Mouse (Mus musculus) urinary bladder, adult 18-20 months (tissue): ENCODE results near the gene Bloc1s2.
"Not testable (repeated sequence)": the region's sequence is repeated elsewhere in the genome, so short reads cannot be mapped to it uniquely, and the experiment has no call there.

Source experiments
- DNase-seq, 2 experiments: peaks; one replicate each; pipeline ENCODE4 v3.0.0; 2022; ENCODE audit warnings: low spot score in 2 of 2, mixed read lengths in 2 of 2

Gene Bloc1s2

GRCm38 (mm10) chr19:44127729-44128497 lies 18.3 kb downstream of the Bloc1s2 start:
- no peak for DNase-seq

DNA sequence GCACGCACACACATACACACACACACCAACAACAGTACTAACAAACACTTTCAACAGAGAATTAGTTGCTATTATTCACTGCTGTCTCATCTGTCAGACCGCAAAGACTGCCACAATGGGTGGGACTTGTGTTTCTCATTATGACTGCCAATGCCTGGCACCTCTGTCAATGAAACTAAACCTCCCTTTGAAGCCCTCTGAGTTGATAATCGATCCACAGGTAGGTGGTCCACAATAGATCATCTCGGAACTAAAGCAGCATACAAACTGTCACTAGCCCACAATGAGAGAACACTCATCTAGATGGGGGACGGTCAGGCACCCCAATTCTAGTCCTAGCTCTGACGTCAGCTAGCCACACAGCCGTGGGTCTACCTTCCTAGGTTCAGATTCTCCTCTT lies 25.1 kb downstream of the Bloc1s2 start:
- DNase-seq = no peak

DNA sequence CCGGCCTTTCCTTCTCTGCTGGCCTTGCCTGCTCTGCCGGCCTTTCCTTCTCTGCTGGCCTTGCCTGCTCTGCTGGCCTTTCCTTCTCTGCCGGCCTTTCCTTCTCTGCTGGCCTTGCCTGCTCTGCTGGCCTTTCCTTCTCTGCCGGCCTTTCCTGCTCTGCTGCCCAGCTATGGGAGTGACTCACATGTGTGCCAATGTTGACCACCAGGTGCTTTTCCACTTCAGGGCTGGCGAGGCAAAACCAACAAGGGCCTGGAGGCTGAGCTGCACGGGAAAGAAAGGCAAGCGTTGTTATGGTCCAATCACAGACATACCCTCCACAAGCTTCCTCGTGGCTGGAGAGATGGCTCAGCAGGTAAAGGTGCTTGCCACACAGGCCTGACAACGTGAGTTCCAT lies 25.6 kb downstream of the Bloc1s2 start:
- not testable (repeated sequence) for DNase-seq

GRCm38 (mm10) chr19:44117793-44118192 lies 28.5 kb downstream of the Bloc1s2 start:
- DNase-seq = no peak

- no peak for DNase-seq
Measured at GRCm38 (mm10) chr19:44111706-44112105, 34.5 kb downstream of the Bloc1s2 start.

GRCm38 (mm10) chr19:44110356-44110755 lies 35.9 kb downstream of the Bloc1s2 start:
- no peak for DNase-seq

GRCm38 (mm10) chr19:44108996-44109395 lies 37.2 kb downstream of the Bloc1s2 start:
- DNase-seq = no peak

- peak in 1 of 2 experiments; percentile 4 for DNase-seq
Measured at GRCm38 (mm10) chr19:44107661-44108521, 38.4 kb downstream of the Bloc1s2 start.

GRCm38 (mm10) chr19:44106831-44107660 lies 39.2 kb downstream of the Bloc1s2 start, which contains the start of gene Chuk:
TSS of gene Chuk (minus strand) at chr19:44107480.
- peak; percentile 92 to 95 for DNase-seq

GRCm38 (mm10) chr19:44104393-44104792 lies 41.9 kb downstream of the Bloc1s2 start:
- DNase-seq = no peak

DNA sequence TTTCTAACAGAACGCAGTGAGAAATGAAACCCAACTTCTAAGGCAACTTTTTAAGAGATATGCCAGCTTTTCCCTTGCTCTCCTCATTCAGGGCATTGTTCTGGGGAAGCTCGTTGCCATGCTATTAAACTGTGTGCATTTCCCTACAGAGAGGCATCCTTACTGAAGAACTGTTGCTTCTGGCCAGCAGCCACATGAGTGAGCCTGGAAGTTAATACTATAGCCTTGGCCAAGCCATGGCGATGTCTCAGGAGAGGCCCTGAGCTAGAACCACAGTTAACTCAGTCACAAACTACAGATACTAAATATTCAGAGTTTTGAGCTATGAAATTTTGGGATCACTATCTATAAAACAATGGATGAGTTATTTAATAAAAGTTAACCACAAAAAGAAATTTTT lies 43.2 kb downstream of the Bloc1s2 start:
- DNase-seq = no peak

DNA sequence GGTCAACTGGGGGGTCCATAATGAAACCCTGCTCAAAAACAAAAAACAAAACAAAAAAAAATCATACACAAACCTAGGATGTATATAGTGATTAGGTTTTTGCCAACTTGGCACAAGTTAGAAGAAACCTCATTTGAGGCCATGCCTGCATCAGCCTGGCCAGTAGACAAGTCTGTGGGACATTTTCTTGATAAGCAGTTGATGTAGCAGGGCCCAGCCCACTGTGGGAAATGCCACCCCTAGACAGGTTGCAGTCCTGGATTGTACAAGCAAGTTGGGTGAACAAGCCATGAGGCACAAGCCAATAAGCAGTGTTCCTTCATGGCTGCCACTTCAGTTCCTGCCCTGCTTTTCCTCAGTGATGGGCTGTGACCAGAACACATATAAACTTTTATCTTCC lies 45.4 kb downstream of the Bloc1s2 start:
- no peak for DNase-seq
